Mouse (Mus musculus) forebrain, embryonic 10.5 days (tissue): Measurements from ENCODE around the gene Akr1c13. TPM values are rescaled to one million over a fixed set of nuclear protein-coding genes. Genes with fewer than 3 reads are reported as not detected.
"Not testable (repeated sequence)": the region's sequence is repeated elsewhere in the genome, so short reads cannot be mapped to it uniquely, and the experiment has no call there.

ENCODE experiments used
- DNase-seq: peaks from one replicate; pipeline ENCODE4 v3.0.0-alpha.2; 2017; ENCODE audit warnings: low spot score; ENCODE audit errors: extremely low spot score
- H3K27ac ChIP-seq: fragments of 300-500 bp; sonication (generic); 2 replicates; pipeline ENCODE4 v1.5.1; 2016; ENCODE audit warnings: mild to moderate bottlenecking
- H3K27me3 ChIP-seq: fragments of 300-500 bp; sonication (generic); 2 replicates; pipeline ENCODE4 v1.6.1; 2016; ENCODE audit warnings: mild to moderate bottlenecking; ENCODE audit not compliant: poor library complexity, severe bottlenecking
- H3K36me3 ChIP-seq: fragments of 300-500 bp; sonication (generic); replicated peaks from 2 replicates; pipeline ENCODE4 v1.6.1; 2016; ENCODE audit warnings: mild to moderate bottlenecking, moderate library complexity
- H3K4me1 ChIP-seq: fragments of 300-500 bp; sonication (generic); 2 replicates; pipeline ENCODE4 v1.6.1; 2016
- H3K4me3 ChIP-seq: fragments of 300-500 bp; sonication (generic); 2 replicates; pipeline ENCODE4 v1.5.1; 2016; ENCODE audit warnings: mild to moderate bottlenecking, moderate library complexity
- H3K9me3 ChIP-seq: fragments of 300-500 bp; sonication (generic); 2 replicates; pipeline ENCODE4 v1.6.1; 2016; ENCODE audit warnings: mild to moderate bottlenecking, moderate library complexity
- WGBS: fragments of 180-500 bp; shearing (Covaris S2); methylation state at CpG from one replicate; pipeline ENCODE4 v1.1.7; 2016; 5-methylcytosine and 5-hydroxymethylcytosine counted together
- polyA plus RNA-seq: library from polyadenylated mRNA; unstranded; fragments of >200 nt; fragmentation: Nextera tagmentation; extraction: Ambion mirVana; gene quantifications from 2 replicates; pipeline ENCODE4 v1.2.1, GENCODE M21; 2016

Gene Akr1c13
- 0.21 and 0.52 TPM in 2 replicates for polyA plus RNA-seq

- H3K9me3 ChIP-seq = no peaks in the 10 kb centered on the region
- no peaks in the 10 kb centered on the region for H3K4me1 ChIP-seq
- H3K36me3 ChIP-seq = no peaks in the 10 kb centered on the region
- no peak within 1 kb of the TSS for H3K4me3 ChIP-seq
- 78% methylated on average over 3 of the region's 3 CpGs for WGBS
- no peak within 1 kb of the TSS for H3K27ac ChIP-seq
- H3K27me3 ChIP-seq = no peaks in the 10 kb centered on the region
- no peak for DNase-seq
Observed at GRCm38 (mm10) chr13:4190904-4191303, at the start of gene Akr1c13. Gene Akr1c13, plus strand, starts transcription at chr13:4191150.

DNA sequence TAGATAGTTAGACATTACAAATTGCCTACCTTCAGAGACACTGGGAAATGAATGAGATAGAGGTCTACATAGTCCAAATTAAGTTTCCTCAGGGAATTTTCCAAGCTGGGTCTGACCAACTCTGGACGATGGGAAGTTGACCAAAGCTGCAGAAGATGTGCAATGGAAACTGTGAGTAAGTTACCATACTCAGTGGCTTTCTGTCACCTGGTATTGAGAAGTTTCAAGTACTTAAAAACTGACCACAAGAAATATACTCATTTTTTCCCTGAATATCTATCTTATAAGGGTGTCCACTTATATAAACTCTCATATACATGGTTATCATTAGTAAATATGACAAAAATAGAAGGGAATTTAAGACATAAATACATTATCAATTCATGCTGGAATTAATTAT, 46.7 kb upstream of the Akr1c13 start:
- Histone ChIP-seq H3K27me3 (no peaks in the 10 kb centered on the region), H3K4me1 (no peaks in the 10 kb centered on the region), H3K4me3 (no peak overlapping the region), H3K27ac (no peak overlapping the region), H3K36me3 (no peaks in the 10 kb centered on the region), H3K9me3 (no peaks in the 10 kb centered on the region)
- no peak for DNase-seq
- 91% methylated on average over 1 of the region's 1 CpGs for WGBS

DNA sequence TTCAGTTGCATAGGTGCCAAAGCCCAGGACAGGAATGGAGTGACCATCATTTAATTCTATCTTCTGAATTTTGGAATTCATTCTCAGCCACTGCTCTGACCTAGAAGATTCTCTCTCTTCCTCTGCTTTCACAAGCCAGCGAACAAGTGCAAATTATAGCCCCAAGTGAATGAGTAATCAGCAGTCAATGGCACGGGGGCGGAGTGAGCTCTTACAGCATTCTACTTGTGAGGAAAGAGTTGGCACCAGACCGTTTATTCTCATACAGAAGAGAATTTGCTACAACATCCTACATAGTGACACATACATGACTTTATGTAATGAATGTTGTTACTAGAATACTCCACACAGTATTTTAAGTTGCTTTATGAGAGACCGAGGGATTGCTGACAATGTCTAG, 40.4 kb upstream of the Akr1c13 start, which contains the start of gene Akr1c18:
Akr1c18 (minus strand) TSS at position 137 of the 400 bp plus-strand sequence.
- no peaks in the 10 kb centered on the region for H3K27me3 ChIP-seq
- DNase-seq = no peak
- WGBS = 90% methylated on average over 5 of the region's 5 CpGs
- no peaks in the 10 kb centered on the region for H3K36me3 ChIP-seq
- no peaks in the 10 kb centered on the region for H3K9me3 ChIP-seq
- no peak within 1 kb of the TSS for H3K27ac ChIP-seq
- no peak within 1 kb of the TSS for H3K4me3 ChIP-seq
- H3K4me1 ChIP-seq = no peaks in the 10 kb centered on the region

GRCm38 (mm10) chr13:4152908-4153307, 38.0 kb upstream of the Akr1c13 start:
- no peak overlapping the region for H3K27ac ChIP-seq
- no peak for DNase-seq
- H3K27me3 ChIP-seq = no peaks in the 10 kb centered on the region
- H3K4me3 ChIP-seq = no peak overlapping the region
- no peaks in the 10 kb centered on the region for H3K9me3 ChIP-seq
- 79% methylated on average over 2 of the region's 2 CpGs for WGBS
- no peaks in the 10 kb centered on the region for H3K4me1 ChIP-seq
- no peaks in the 10 kb centered on the region for H3K36me3 ChIP-seq

DNA sequence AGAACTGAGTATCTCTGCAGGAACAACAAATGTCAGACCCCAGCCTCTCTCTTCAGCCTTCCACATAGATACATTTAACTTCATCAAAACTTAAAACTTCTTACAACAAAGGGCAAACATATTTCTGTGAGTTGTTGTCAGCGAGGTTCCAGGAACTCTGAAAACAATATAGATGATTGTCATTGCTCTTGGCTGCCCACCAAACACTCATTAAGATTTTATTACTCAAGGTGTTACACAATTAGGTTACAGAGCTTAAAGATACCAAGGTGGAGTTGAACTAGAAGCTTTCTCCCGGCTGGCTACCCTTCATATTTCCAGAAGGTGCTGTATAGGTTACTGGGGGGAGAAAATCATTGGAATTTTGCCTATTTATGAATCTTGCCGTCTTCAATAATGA, 37.4 kb upstream of the Akr1c13 start:
- 85% methylated on average over 3 of the region's 3 CpGs for WGBS
- H3K27me3 ChIP-seq = no peaks in the 10 kb centered on the region

DNA sequence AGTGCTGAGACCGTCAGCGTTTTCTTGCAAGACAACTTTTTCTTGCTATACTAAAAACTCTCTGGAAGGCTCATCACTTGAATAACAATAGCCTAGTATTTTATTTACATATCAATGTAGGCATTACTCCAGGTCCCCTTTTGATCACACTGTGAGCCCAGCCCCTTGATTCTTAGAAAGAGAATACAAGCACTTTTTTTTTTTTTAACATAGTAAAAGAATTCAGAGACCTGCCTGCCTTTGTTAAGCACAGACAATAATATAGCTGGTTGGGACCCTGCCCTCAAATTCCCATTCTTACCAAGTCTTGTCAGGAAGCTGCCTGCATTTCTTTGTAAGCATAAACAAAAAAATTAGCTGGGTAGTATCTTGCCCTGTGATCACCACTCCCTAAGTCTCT, 35.7 kb upstream of the Akr1c13 start:
- no peaks in the 10 kb centered on the region for H3K27me3 ChIP-seq
- H3K9me3 ChIP-seq = no peaks in the 10 kb centered on the region
- no peak overlapping the region for H3K27ac ChIP-seq
- H3K4me1 ChIP-seq = no peaks in the 10 kb centered on the region
- no peak overlapping the region for H3K4me3 ChIP-seq
- no peak for DNase-seq
- no peaks in the 10 kb centered on the region for H3K36me3 ChIP-seq
- WGBS = 64% methylated on average over 2 of the region's 2 CpGs

More for the DNA sequence above, 37.4 kb upstream of the Akr1c13 start:
- Histone ChIP-seq H3K4me3 (no peak overlapping the region), H3K9me3 (no peaks in the 10 kb centered on the region), H3K4me1 (no peaks in the 10 kb centered on the region), H3K27ac (no peak overlapping the region), H3K36me3 (no peaks in the 10 kb centered on the region)
- no peak for DNase-seq

DNA sequence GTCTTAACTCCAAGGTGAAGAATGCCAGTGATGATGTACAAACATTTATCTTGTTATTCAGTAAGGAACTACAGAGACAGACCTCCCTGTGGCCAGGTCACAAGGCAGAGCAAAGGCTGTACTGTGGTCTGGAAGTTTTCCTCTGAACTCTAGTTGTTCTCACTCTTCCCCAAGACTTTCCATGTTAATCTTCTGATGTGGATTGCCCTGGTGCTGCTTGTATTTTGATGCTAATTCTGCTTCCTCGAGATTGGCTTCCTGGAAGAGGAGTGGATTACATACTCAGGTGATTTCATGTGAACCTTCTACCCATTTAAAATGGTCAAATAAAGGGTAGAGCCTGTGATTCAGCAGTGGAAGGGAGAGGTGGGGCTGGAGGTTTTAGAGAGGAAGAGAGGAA, 22.9 kb upstream of the Akr1c13 start:
- no peaks in the 10 kb centered on the region for H3K36me3 ChIP-seq
- no peak overlapping the region for H3K4me3 ChIP-seq
- H3K9me3 ChIP-seq = no peaks in the 10 kb centered on the region
- no peak for DNase-seq
- H3K4me1 ChIP-seq = no peaks in the 10 kb centered on the region
- no peaks in the 10 kb centered on the region for H3K27me3 ChIP-seq
- WGBS = 57% methylated on average over 1 of the region's 1 CpGs
- no peak overlapping the region for H3K27ac ChIP-seq

DNA sequence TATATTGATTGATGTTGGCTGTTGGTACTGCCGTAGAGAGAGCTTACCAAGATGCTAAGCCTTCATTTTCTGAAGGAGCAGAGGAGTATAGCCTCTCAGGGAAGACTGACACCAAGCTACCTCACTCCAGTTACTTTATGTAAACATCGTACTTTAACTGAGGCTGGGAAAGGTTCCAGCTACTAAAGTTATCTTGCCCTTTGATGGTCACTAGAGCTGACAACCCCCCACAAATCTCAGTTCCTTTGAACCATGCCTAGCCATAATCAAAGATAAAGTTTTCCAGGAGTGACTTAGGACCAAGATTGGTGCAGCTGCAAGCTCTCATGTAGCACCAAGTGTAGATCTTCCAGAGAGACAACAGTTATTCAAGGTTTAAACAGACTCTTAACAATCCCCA, 18.0 kb upstream of the Akr1c13 start:
- WGBS = 85% methylated on average over 2 of the region's 2 CpGs
- no peaks in the 10 kb centered on the region for H3K36me3 ChIP-seq
- H3K9me3 ChIP-seq = no peaks in the 10 kb centered on the region
- H3K4me1 ChIP-seq = no peaks in the 10 kb centered on the region
- DNase-seq = no peak
- H3K4me3 ChIP-seq = no peak overlapping the region
- H3K27me3 ChIP-seq = no peaks in the 10 kb centered on the region
- no peak overlapping the region for H3K27ac ChIP-seq

DNA sequence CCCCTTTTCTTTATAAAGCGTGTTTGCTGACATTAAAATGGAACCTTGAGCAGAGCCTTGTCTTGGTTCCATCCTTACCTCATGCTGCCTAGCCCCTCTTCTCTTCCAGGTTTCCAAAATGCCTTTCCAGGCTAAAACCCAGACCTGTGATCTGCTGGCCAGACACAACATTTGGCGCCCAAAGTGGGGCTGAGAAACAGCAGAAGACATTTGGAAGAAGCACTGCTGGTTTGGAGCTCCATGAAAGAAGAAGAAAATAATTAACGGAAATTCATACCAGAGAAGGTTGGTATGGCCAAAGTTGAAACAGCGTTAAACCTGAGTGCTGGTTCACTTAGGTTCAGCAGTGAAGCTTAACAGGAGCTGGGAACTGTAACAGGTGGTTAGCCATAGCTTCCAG, 9.6 kb upstream of the Akr1c13 start:
- not testable (repeated sequence) for H3K27ac ChIP-seq, DNase-seq, H3K4me1 ChIP-seq, H3K9me3 ChIP-seq, H3K36me3 ChIP-seq, H3K4me3 ChIP-seq, H3K27me3 ChIP-seq
- WGBS = 90% methylated on average over 4 of the region's 4 CpGs

DNA sequence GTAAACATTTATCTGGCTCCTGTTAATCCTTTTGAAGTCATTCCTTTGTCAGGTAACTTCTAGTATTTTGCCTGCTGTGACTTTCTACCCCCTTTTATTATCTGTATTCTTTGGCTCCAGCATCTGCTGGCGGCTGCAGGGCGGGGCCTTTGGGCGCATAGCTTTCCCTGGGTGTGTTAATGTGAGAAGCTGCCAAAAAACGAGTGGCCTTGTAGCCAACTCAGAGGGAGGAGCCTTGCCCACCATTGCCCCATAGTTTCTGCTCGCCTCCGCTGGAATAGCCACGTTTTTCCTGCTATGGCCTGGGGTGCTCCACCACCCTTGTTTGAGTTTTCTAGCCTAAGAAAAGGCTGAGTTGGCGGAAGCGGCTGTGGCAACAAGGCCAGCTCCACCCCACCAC, 7.8 kb upstream of the Akr1c13 start:
- no peak overlapping the region for H3K27ac ChIP-seq

GRCm38 (mm10) chr13:4186641-4187411, 4.1 kb upstream of the Akr1c13 start:
- not testable (repeated sequence) for H3K27ac ChIP-seq, H3K4me3 ChIP-seq, H3K36me3 ChIP-seq, H3K4me1 ChIP-seq, H3K27me3 ChIP-seq, DNase-seq, H3K9me3 ChIP-seq
- 80% methylated on average over 7 of the region's 7 CpGs for WGBS

More for the DNA sequence above, 7.8 kb upstream of the Akr1c13 start:
- Histone ChIP-seq H3K4me3 (no peak overlapping the region), H3K4me1 (no peaks in the 10 kb centered on the region), H3K36me3 (no peaks in the 10 kb centered on the region), H3K9me3 (peaks cover 10% of the 10 kb centered on the region; the same call in 1 of the 2 replicates), H3K27me3 (no peaks in the 10 kb centered on the region)
- 67% methylated on average over 9 of the region's 9 CpGs for WGBS
- no peak for DNase-seq

DNA sequence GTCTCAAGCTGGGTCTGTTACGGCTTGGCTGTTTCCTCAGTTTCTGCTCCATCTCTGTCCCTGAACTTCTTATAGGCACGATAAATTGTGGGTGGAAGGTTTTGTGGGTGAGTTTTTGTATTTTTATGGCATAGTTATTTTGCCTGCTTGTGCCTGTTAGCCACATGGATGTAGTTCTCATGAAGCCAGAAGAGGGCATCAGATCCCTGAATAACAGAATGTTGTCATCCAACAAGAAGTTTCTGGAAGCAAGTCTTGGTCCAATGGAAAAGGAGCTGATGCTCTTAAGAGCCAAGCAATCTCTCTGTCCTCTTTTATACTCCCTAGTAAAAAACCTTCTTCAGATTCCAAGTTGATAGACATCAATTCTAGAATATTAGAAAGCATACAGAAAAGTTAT, 2.8 kb upstream of the Akr1c13 start:
- no peak overlapping the region for H3K27ac ChIP-seq
- no peaks in the 10 kb centered on the region for H3K4me1 ChIP-seq
- WGBS = 89% methylated on average over 2 of the region's 2 CpGs
- no peak for DNase-seq
- no peaks in the 10 kb centered on the region for H3K27me3 ChIP-seq
- no peaks in the 10 kb centered on the region for H3K9me3 ChIP-seq
- no peaks in the 10 kb centered on the region for H3K36me3 ChIP-seq
- H3K4me3 ChIP-seq = no peak overlapping the region

GRCm38 (mm10) chr13:4192511-4192910, 1.6 kb downstream of the Akr1c13 start:
- Histone ChIP-seq H3K27ac (no peak overlapping the region), H3K9me3 (no peaks in the 10 kb centered on the region), H3K27me3 (no peaks in the 10 kb centered on the region), H3K36me3 (no peaks in the 10 kb centered on the region), H3K4me1 (no peaks in the 10 kb centered on the region), H3K4me3 (no peak overlapping the region)
- DNase-seq = no peak
- 82% methylated on average over 3 of the region's 3 CpGs for WGBS
